Mouse (Mus musculus): ENCODE results near the gene Mamdc2.

Gene Mamdc2

GRCm38 (mm10) chr19:23435731-23436130 lies 12.5 kb downstream of the Mamdc2 start:
- DNase-seq (ENCODE audit: low spot score), result no peak

GRCm38 (mm10) chr19:23434433-23434832 lies 13.8 kb downstream of the Mamdc2 start:
- no peak for DNase-seq (ENCODE audit: low spot score)

GRCm38 (mm10) chr19:23417668-23418067 lies 30.6 kb downstream of the Mamdc2 start:
- no peak for DNase-seq (ENCODE audit: low spot score)

- DNase-seq (ENCODE audit: low spot score), result no peak
Observed at GRCm38 (mm10) chr19:23410800-23411199, 37.4 kb downstream of the Mamdc2 start.

- no peak for DNase-seq (ENCODE audit: low spot score)
Observed at GRCm38 (mm10) chr19:23410328-23410727, 37.9 kb downstream of the Mamdc2 start.

GRCm38 (mm10) chr19:23401469-23402135 lies 46.6 kb downstream of the Mamdc2 start:
- DNase-seq (ENCODE audit: low spot score), result no peak

- peak; percentile 64 for DNase-seq (ENCODE audit: low spot score)
Observed at GRCm38 (mm10) chr19:23400485-23400884, 47.8 kb downstream of the Mamdc2 start.

GRCm38 (mm10) chr19:23395956-23396355 lies 52.3 kb downstream of the Mamdc2 start:
- DNase-seq (ENCODE audit: low spot score), result no peak

- no peak for DNase-seq (ENCODE audit: low spot score)
Observed at GRCm38 (mm10) chr19:23394597-23394996, 53.6 kb downstream of the Mamdc2 start.

GRCm38 (mm10) chr19:23388862-23389272 lies 59.4 kb downstream of the Mamdc2 start:
- DNase-seq (ENCODE audit: low spot score), result no peak

GRCm38 (mm10) chr19:23388083-23388861 lies 60.0 kb downstream of the Mamdc2 start:
- no peak for DNase-seq (ENCODE audit: low spot score)

GRCm38 (mm10) chr19:23382396-23382795 lies 65.8 kb downstream of the Mamdc2 start:
- no peak for DNase-seq (ENCODE audit: low spot score)

- no peak for DNase-seq (ENCODE audit: low spot score)
Observed at GRCm38 (mm10) chr19:23380968-23381367, 67.3 kb downstream of the Mamdc2 start.

- DNase-seq (ENCODE audit: low spot score), result no peak
Observed at GRCm38 (mm10) chr19:23379752-23380504, 68.3 kb downstream of the Mamdc2 start.

GRCm38 (mm10) chr19:23376536-23377201 lies 71.6 kb downstream of the Mamdc2 start:
- no peak for DNase-seq (ENCODE audit: low spot score)

GRCm38 (mm10) chr19:23374941-23375656 lies 73.1 kb downstream of the Mamdc2 start:
- no peak for DNase-seq (ENCODE audit: low spot score)

- no peak for DNase-seq (ENCODE audit: low spot score)
Observed at GRCm38 (mm10) chr19:23373728-23374127, 74.5 kb downstream of the Mamdc2 start.

- peak; percentile 62 for DNase-seq (ENCODE audit: low spot score)
Observed at GRCm38 (mm10) chr19:23373287-23373686, 75.0 kb downstream of the Mamdc2 start.

GRCm38 (mm10) chr19:23369275-23369674 lies 79.0 kb downstream of the Mamdc2 start:
- DNase-seq (ENCODE audit: low spot score), result no peak

GRCm38 (mm10) chr19:23362006-23362405 lies 86.2 kb downstream of the Mamdc2 start:
- DNase-seq (ENCODE audit: low spot score), result no peak

- DNase-seq (ENCODE audit: low spot score), result no peak
Observed at GRCm38 (mm10) chr19:23361124-23361523, 87.1 kb downstream of the Mamdc2 start.

- no peak for DNase-seq (ENCODE audit: low spot score)
Observed at GRCm38 (mm10) chr19:23360536-23360935, 87.7 kb downstream of the Mamdc2 start.
